Mouse (Mus musculus) liver, adult 2 months (tissue): ENCODE data around the gene Polr2c.

Source experiments
- CTCF ChIP-seq: fragments of 200-500 bp; IDR thresholded peaks from 2 replicates; pipeline ENCODE4 v1.5.1; 2011; ENCODE audit warnings: low read depth, low read length, control low read depth
- POLR2A ChIP-seq: fragments of 200-500 bp; IDR thresholded peaks from 2 replicates; pipeline ENCODE4 v1.6.1; 2011; ENCODE audit warnings: low read length, control low read depth; ENCODE audit not compliant: insufficient read depth; ENCODE audit errors: extremely low read depth

GRCm38 (mm10) chr8:94880742-94881141 lies 23.5 kb downstream of the Polr2c start:
- TF ChIP-seq POLR2A, result no peak
- no peak for TF ChIP-seq CTCF
